Mouse (Mus musculus): ENCODE results near the gene Foxn2. TPM values are rescaled to one million over a fixed set of nuclear protein-coding genes. Genes with fewer than 3 reads are reported as not detected.

Gene Foxn2
- polyA plus RNA-seq, 1 experiment from 2014 or later: 15.8 TPM

DNA sequence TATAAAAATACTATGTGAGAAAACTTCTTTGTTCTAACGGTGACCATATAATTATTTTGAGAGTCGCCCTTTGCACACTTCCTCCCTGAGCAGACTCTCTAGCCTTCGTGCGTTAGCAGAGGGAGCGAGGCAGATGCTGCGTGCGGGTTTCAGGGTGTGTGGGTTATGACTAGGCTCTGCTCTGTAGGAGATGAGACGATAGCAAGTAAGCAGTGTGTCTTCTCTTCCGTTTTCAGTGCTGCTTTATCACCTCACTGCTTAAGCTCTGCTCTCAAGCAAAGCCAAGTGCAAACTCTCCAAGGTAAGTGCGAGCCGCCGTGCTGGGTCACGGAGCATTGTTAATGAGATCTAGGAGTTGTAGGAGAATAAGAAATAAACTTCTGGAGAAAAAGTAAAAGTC lies 38.5 kb downstream of the Foxn2 start:
- H3K36me3 ChIP-seq: peaks cover 13% of the 10 kb centered on the region
- no peaks in the 10 kb centered on the region for H3K9me3 ChIP-seq (replicated peaks)
- H3K27ac ChIP-seq: no peak overlapping the region
- no peaks in the 10 kb centered on the region for H3K4me1 ChIP-seq
- ATAC-seq (replicated peaks; ENCODE audit: low FRiP score): no peak
- 89% methylated on average over 13 of the region's 13 CpGs for WGBS
- H3K4me3 ChIP-seq (replicated peaks): no peak overlapping the region
- H3K4me2 ChIP-seq: no peak overlapping the region
- H3K9ac ChIP-seq: no peak overlapping the region
- no peaks in the 10 kb centered on the region for H3K27me3 ChIP-seq

DNA sequence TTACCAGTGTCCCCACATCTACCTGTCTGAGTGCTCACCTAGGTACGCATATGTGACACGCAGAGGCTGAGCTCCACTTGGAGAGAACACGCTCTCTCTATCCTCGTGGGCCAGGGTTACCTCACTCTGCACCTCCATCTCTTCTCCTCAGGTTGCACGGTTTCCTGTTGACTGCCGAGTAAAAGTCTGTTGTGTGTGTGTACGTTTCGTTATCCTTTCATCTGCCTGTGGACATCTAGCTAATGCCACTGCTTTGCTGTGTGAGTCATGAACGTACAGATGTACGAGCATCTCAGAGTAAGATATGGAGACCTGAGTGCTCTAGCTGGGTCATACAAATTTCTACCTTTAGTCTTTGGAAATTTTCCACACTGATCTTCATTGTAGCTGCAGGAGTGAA lies 39.9 kb downstream of the Foxn2 start:
- WGBS: 90% methylated on average over 10 of the region's 10 CpGs
- no peak for ATAC-seq (replicated peaks; ENCODE audit: low FRiP score)

DNA sequence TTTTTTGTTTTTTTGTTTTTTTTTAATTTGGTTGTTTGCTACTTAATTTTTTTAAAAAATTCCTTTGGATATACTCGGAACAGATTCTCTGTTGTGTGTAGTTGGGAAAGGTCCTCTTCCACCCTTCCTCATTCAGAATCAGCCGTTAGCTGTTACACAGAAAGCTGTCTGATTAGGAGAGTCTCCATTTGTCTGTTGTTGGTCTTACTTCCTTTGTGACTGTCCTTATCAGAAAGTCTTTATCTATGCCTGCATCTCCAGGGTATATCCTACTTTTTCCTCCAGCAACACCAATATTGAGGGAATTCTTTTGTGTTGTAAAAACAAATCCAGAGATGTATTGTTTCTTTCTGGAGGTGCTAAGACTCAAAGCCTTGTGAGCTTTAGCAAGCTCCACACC lies 40.6 kb downstream of the Foxn2 start:
- Histone ChIP-seq H3K4me2 (no peak overlapping the region), H3K9ac (no peak overlapping the region), H3K9me3 (replicated peaks) (no peaks in the 10 kb centered on the region), H3K27me3 (no peaks in the 10 kb centered on the region), H3K27ac (no peak overlapping the region), H3K36me3 (peaks cover 13% of the 10 kb centered on the region; the same call in 1 of the 2 replicates), H3K4me3 (replicated peaks) (no peak overlapping the region), H3K4me1 (no peaks in the 10 kb centered on the region)
- WGBS: 92% methylated on average over 2 of the region's 2 CpGs
- ATAC-seq (replicated peaks; ENCODE audit: low FRiP score): no peak

More for the DNA sequence above, 39.9 kb downstream of the Foxn2 start:
- no peaks in the 10 kb centered on the region for H3K27me3 ChIP-seq
- no peak overlapping the region for H3K9ac ChIP-seq
- no peak overlapping the region for H3K4me2 ChIP-seq
- H3K4me1 ChIP-seq: no peaks in the 10 kb centered on the region
- no peaks in the 10 kb centered on the region for H3K9me3 ChIP-seq (replicated peaks)
- no peak overlapping the region for H3K27ac ChIP-seq
- H3K36me3 ChIP-seq: peaks cover 13% of the 10 kb centered on the region
- H3K4me3 ChIP-seq (replicated peaks): no peak overlapping the region

DNA sequence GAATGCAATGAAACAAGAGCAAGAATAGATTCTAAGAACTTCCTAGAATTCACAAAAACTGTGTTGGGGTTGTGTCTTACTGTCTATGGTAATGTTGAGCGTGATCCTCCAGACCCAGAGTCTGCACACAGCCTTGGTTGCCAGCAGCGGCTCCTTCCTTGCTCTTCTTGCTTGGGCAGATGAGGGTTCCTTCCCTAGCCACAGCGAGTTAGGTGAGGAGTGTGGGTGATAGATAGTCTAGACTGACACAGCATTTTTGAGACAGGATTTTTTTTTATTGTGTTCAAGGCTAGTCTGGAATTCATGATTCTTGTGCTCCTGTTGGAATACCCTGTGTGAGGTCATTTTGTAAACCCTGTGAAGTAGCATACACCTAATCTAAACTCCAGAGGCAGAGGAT lies 41.1 kb downstream of the Foxn2 start:
- H3K36me3 ChIP-seq: peaks cover 13% of the 10 kb centered on the region
- H3K4me3 ChIP-seq (replicated peaks): no peak overlapping the region
- 90% methylated on average over 3 of the region's 3 CpGs for WGBS
- H3K9me3 ChIP-seq (replicated peaks): no peaks in the 10 kb centered on the region
- no peak overlapping the region for H3K27ac ChIP-seq
- H3K4me1 ChIP-seq: no peaks in the 10 kb centered on the region
- H3K27me3 ChIP-seq: no peaks in the 10 kb centered on the region
- no peak overlapping the region for H3K4me2 ChIP-seq
- H3K9ac ChIP-seq: no peak overlapping the region
- ATAC-seq (replicated peaks; ENCODE audit: low FRiP score): no peak

DNA sequence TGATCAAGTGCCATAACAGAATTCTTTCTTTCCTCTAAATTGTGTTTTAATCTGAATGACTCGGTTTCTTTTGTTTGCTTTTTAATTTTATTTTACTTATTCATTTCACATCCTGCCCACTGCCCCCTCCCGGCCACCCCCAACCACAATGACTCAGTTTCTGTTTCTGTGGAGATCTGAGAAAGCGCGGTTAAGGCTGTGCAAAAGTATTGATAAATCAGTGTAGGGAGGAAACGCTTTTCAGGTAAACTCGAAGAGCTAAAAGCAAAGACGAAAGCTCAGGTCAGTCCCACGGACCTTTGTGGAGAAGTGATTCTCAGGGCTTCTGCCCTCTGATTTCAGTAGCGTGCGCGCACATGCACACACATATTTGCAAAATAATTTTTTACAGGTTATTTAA lies 44.0 kb downstream of the Foxn2 start:
- 93% methylated on average over 11 of the region's 11 CpGs for WGBS
- H3K27ac ChIP-seq: no peak overlapping the region
- H3K4me1 ChIP-seq: no peaks in the 10 kb centered on the region
- no peaks in the 10 kb centered on the region for H3K9me3 ChIP-seq (replicated peaks)
- no peak overlapping the region for H3K4me3 ChIP-seq (replicated peaks)
- H3K4me2 ChIP-seq: no peak overlapping the region
- H3K36me3 ChIP-seq: peaks cover 14% of the 10 kb centered on the region
- ATAC-seq (replicated peaks; ENCODE audit: low FRiP score): no peak
- H3K9ac ChIP-seq: no peak overlapping the region
- no peaks in the 10 kb centered on the region for H3K27me3 ChIP-seq

DNA sequence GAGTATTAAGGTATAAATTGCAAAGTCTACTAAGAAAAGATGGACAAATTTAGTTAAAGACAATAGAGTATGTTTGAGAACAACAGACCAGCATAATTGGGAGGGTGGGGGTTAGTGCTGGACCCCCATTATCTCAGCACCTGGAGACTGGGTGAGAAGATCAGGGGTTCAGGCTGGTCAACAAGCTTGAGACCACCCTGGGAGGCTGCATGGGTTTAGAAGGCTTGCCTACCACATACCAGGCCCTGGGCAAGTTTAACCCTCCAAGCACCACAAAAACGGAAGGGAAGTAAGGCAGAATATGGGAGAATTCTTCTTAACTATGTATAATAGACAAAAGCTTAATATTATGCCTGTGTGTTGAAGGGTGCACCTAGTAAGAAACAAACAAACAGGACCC lies 44.4 kb downstream of the Foxn2 start:
- Histone ChIP-seq H3K4me3 (replicated peaks) (no peak overlapping the region), H3K27ac (no peak overlapping the region), H3K9ac (no peak overlapping the region), H3K36me3 (peaks cover 14% of the 10 kb centered on the region), H3K9me3 (replicated peaks) (no peaks in the 10 kb centered on the region), H3K4me1 (no peaks in the 10 kb centered on the region), H3K4me2 (no peak overlapping the region), H3K27me3 (no peaks in the 10 kb centered on the region)
- 88% methylated on average over 1 of the region's 1 CpGs for WGBS
- ATAC-seq (replicated peaks; ENCODE audit: low FRiP score): no peak

DNA sequence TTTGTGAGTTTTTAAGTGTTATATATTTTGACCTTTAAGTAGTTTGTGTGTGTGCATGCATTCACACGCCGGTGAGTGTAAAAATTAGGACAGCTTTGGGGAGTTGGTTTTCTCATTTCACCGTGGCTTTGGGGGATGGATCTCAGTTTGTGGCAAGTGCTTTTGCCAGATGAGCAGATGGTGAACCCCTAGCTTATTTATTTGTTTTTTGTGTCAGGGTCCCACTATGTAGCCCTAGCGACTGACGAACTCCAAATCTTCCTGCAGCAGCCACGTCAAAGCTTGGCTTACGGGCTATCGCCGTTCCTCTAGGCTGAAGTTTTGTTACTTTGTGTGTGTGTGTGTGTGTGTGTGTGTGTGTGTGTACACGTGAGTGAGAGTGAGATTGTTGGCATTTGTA lies 50.0 kb downstream of the Foxn2 start:
- no peak for ATAC-seq (replicated peaks; ENCODE audit: low FRiP score)
- no peak overlapping the region for H3K9ac ChIP-seq
- 93% methylated on average over 10 of the region's 10 CpGs for WGBS

DNA sequence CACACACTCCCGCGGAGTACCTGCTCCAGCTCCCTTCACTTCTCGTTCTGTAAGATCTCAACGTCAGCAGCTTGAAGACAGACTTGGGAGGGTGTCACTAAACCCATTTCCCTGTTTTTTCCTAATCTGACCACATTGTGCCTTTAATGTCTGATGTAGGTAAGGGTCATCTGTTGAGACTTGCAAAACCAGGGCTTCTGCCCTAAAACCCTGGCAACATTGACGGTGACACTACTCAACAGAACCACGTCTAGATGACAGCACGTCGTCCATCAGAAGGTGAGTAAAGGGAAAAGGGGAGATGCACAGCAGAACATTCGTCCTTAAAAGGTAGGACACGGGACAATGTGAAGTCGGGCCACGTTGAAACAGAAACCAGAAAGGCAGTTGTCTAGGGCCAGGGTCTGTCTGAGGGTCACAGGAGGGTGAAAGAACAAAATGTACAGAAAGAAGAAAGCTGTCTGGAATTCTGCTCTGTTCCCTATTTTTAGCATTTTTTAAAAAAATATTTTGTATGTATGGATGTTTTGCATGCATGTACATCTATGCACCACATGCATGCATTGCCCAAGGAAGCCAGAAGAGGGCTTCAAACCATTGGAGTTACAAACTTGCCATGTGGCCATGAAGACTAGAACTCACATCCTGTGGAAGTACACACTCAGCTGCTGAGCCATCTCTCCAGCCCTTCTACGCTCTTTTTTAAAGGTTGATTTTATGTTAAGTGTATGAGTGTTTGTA lies 51.0 kb downstream of the Foxn2 start:
- H3K4me2 ChIP-seq: no peak overlapping the region
- no peak overlapping the region for H3K9ac ChIP-seq
- H3K27me3 ChIP-seq: no peaks in the 10 kb centered on the region
- no peak overlapping the region for H3K27ac ChIP-seq
- no peaks in the 10 kb centered on the region for H3K4me1 ChIP-seq
- 95% methylated on average over 13 of the region's 13 CpGs for WGBS
- no peak overlapping the region for H3K4me3 ChIP-seq (replicated peaks)
- ATAC-seq (replicated peaks; ENCODE audit: low FRiP score): no peak
- no peaks in the 10 kb centered on the region for H3K9me3 ChIP-seq (replicated peaks)
- H3K36me3 ChIP-seq: peaks cover 34% of the 10 kb centered on the region

More for the DNA sequence above, 50.0 kb downstream of the Foxn2 start:
- no peak overlapping the region for H3K4me2 ChIP-seq
- no peaks in the 10 kb centered on the region for H3K4me1 ChIP-seq
- peaks cover 37% of the 10 kb centered on the region for H3K36me3 ChIP-seq
- H3K27ac ChIP-seq: no peak overlapping the region
- no peaks in the 10 kb centered on the region for H3K27me3 ChIP-seq
- H3K4me3 ChIP-seq (replicated peaks): no peak overlapping the region
- no peaks in the 10 kb centered on the region for H3K9me3 ChIP-seq (replicated peaks)

DNA sequence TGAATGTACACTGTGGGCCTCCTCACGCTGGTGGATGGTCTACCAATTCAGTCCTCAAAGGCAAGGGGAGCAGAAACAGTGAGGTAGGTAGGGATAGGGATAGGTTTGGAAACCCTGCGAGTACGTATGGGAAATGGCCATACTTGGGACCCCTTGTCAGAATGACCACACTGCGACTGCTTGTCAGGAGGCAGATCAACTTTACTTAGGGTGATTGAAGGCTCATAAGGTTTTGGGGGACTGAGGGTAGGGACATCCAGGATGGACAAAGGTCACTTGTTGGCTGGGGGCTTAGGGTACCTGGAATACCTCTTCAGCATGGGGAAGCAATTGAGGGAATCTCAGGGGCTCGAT lies 51.6 kb downstream of the Foxn2 start:
- no peak for ATAC-seq (replicated peaks; ENCODE audit: low FRiP score)

DNA sequence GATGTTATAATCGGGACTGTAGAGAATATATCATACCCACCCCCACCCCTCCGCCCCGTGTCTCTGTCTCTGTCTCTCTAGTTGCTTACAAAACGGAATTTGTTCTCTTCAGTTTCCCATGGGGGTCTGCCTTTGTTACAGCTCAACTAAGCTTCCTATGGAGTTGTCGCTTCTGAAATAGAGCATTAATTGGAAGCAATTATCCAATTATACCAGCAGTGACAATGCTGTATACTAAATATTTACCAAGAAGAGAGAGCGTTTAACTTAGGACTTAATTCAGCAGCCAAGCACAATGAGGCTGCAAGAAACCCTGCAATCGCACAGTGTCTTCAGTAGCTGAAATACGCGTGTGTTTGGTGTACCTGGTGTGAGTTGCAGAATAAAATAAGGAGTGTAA lies 53.0 kb downstream of the Foxn2 start:
- no peak for ATAC-seq (replicated peaks; ENCODE audit: low FRiP score)
- Histone ChIP-seq H3K27ac (no peak overlapping the region), H3K36me3 (peaks cover 27% of the 10 kb centered on the region), H3K9me3 (replicated peaks) (no peaks in the 10 kb centered on the region), H3K4me3 (replicated peaks) (no peak overlapping the region), H3K4me2 (no peak overlapping the region), H3K4me1 (no peaks in the 10 kb centered on the region), H3K9ac (no peak overlapping the region), H3K27me3 (no peaks in the 10 kb centered on the region)
- 85% methylated on average over 9 of the region's 9 CpGs for WGBS

More for the DNA sequence above, 51.6 kb downstream of the Foxn2 start:
- Histone ChIP-seq H3K36me3 (peaks cover 31% of the 10 kb centered on the region), H3K9ac (no peak overlapping the region), H3K9me3 (replicated peaks) (no peaks in the 10 kb centered on the region), H3K27ac (no peak overlapping the region), H3K4me2 (no peak overlapping the region), H3K4me3 (replicated peaks) (no peak overlapping the region), H3K27me3 (no peaks in the 10 kb centered on the region), H3K4me1 (no peaks in the 10 kb centered on the region)
- 94% methylated on average over 5 of the region's 5 CpGs for WGBS

DNA sequence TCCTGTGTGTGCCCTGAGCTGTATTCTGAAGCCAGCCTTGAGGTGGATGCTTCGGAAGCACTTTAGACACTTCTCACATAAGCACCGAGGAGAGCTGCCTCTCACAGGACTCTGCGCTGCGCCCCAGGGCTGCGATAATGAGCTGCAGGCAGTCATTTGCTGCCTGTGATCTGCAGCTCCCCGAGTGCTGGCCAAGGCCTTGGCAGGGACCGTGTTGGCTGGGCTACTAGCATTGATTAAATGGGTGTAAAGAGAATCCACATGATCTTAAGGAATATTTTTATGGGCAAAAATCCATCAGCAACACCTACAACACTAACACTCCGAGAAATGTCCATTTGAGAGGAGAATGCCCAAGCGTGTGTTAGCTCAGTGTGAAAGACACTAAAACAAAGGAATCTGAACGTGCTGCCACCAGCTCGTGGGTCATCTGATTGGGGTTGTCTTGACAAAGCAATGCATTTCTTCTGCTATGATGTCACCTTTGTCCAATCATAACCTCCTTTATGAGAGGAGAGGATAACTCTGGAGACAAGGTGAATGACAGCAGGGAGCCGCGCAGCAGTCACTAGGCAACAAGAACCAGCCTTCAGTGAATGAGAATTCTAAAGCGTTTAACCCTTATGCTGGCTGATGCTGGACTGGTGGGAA lies 53.7 kb downstream of the Foxn2 start:
- no peaks in the 10 kb centered on the region for H3K4me1 ChIP-seq
- H3K9me3 ChIP-seq (replicated peaks): no peaks in the 10 kb centered on the region
- H3K27me3 ChIP-seq: no peaks in the 10 kb centered on the region
- peaks cover 27% of the 10 kb centered on the region for H3K36me3 ChIP-seq
- WGBS: 78% methylated on average over 14 of the region's 14 CpGs
- H3K27ac ChIP-seq: no peak overlapping the region
- H3K4me3 ChIP-seq (replicated peaks): no peak overlapping the region
- H3K4me2 ChIP-seq: no peak overlapping the region
- no peak overlapping the region for H3K9ac ChIP-seq
- no peak for ATAC-seq (replicated peaks; ENCODE audit: low FRiP score)

DNA sequence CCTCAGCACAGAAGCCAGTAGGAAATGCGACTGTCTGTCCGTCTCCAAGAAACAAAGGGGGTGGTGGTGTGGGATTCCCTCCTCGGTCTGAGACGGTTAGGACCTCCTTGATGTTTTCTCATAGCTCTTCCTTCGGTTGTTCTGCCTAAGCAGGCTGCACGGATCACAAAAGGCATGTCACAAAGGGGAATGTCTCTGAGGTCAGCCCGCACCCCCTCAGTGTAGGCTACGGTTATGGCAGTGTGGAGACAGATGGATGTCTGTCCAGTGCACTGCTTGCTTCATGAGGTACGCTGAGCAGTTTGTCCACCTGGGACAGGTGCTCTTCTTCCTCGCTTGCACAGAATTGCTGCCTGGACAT lies 54.2 kb downstream of the Foxn2 start:
- ATAC-seq (replicated peaks; ENCODE audit: low FRiP score): no peak
- peaks cover 27% of the 10 kb centered on the region for H3K36me3 ChIP-seq
- no peak overlapping the region for H3K4me3 ChIP-seq (replicated peaks)
- no peaks in the 10 kb centered on the region for H3K9me3 ChIP-seq (replicated peaks)
- H3K4me2 ChIP-seq: no peak overlapping the region
- H3K27me3 ChIP-seq: no peaks in the 10 kb centered on the region
- WGBS: 86% methylated on average over 10 of the region's 10 CpGs
- H3K27ac ChIP-seq: no peak overlapping the region
- no peaks in the 10 kb centered on the region for H3K4me1 ChIP-seq
- H3K9ac ChIP-seq: no peak overlapping the region
